Comparison of ENCODE assay signal across 27 mouse cellular contexts in genomic region chr17:13091510-13091909, GRCm38 (mm10). TPM values are rescaled to one million over a fixed set of nuclear protein-coding genes. Genes with fewer than 3 reads are reported as not detected.
A peak's percentile ranks its signal among the peaks of the same experiment; 100 is the strongest.
DNase-seq lines count a peak whose midpoint lies in the region; ATAC-seq lines count a peak whose summit lies in the region.
"Not testable (repeated sequence)": the region's sequence is repeated elsewhere in the genome, so short reads cannot be mapped to it uniquely, and the experiment has no call there.
"Had no signal": no experiment of that assay in that cellular context is flagged by ENCODE, and none has a peak within 500 bp of the region (broad histone marks: within the 10 kb centered on the region; RNA-seq: fewer than 3 reads in every experiment).

No protein-coding gene starts in this region.

- not testable (repeated sequence) for H3K4me1 ChIP-seq in embryonic facial prominence, embryonic 12.5 days; hindbrain, embryonic 11.5 days (replicated peaks; ENCODE audit: control insufficient read depth, insufficient read depth, low read length); limb, embryonic 15.5 days; midbrain, embryonic 13.5 days (replicated peaks)

- H3K36me3 ChIP-seq in embryonic facial prominence, embryonic 12.5 days; hindbrain, embryonic 11.5 days (ENCODE audit: control insufficient read depth, insufficient read depth, low read length); limb, embryonic 15.5 days; midbrain, embryonic 13.5 days: not testable (repeated sequence)

- H3K27ac ChIP-seq in embryonic facial prominence, embryonic 12.5 days; hindbrain, embryonic 11.5 days (ENCODE audit: low read depth, low read length); limb, embryonic 15.5 days; midbrain, embryonic 13.5 days: not testable (repeated sequence)

- not testable (repeated sequence) for DNase-seq in hindbrain, embryonic 11.5 days (ENCODE audit: low spot score)

- not testable (repeated sequence) for H3K9ac ChIP-seq in embryonic facial prominence, embryonic 12.5 days; hindbrain, embryonic 11.5 days (ENCODE audit: low read depth, low read length); limb, embryonic 15.5 days; midbrain, embryonic 13.5 days (replicated peaks)

- ATAC-seq in embryonic facial prominence, embryonic 12.5 days (ENCODE audit: insufficient number of reproducible peaks, insufficient read depth, low FRiP score, low TSS enrichment) = 0 out of 2 replicates have a peak, but pooled peaks have one; percentile 28
- 0 out of 2 replicates have a peak, but pooled peaks have one; percentile 12 for ATAC-seq in granulocyte monocyte progenitor cell, adult 5-6 weeks (replicated peaks; ENCODE audit: poor library complexity, severe bottlenecking)
- peak; percentile 47; the same call in 1 of the 2 replicates for ATAC-seq in hindbrain, embryonic 11.5 days (ENCODE audit: low FRiP score)
- ATAC-seq in limb, embryonic 15.5 days (ENCODE audit: insufficient number of reproducible peaks, low FRiP score, low TSS enrichment, low read depth) = peak; percentile 55; the same call in 1 of the 2 replicates
- ATAC-seq in midbrain, embryonic 13.5 days = peak; percentile 34; the same call in 1 of the 2 replicates
- ATAC-seq in neutrophil, adult 5-6 weeks (ENCODE audit: extremely low read depth, insufficient number of reproducible peaks, low FRiP score, poor library complexity, severe bottlenecking) = peak; percentile 31; the same call in 1 of the 2 replicates

- H3K4me2 ChIP-seq in embryonic facial prominence, embryonic 12.5 days (replicated peaks); hindbrain, embryonic 11.5 days (replicated peaks; ENCODE audit: low read depth, low read length); limb, embryonic 15.5 days; midbrain, embryonic 13.5 days (replicated peaks): not testable (repeated sequence)

- not testable (repeated sequence) for H3K9me3 ChIP-seq in embryonic facial prominence, embryonic 12.5 days; hindbrain, embryonic 11.5 days (ENCODE audit: control insufficient read depth, low read length); limb, embryonic 15.5 days; midbrain, embryonic 13.5 days

- H3K27me3 ChIP-seq in embryonic facial prominence, embryonic 12.5 days; hindbrain, embryonic 11.5 days (ENCODE audit: control insufficient read depth, insufficient read depth, low read length); limb, embryonic 15.5 days; midbrain, embryonic 13.5 days: not testable (repeated sequence)

- no CpG with 5 or more reads among the region's 1 CpGs for WGBS in embryonic facial prominence, embryonic 12.5 days
- WGBS in hindbrain, embryonic 11.5 days = no CpG with 5 or more reads among the region's 1 CpGs
- no CpG with 5 or more reads among the region's 1 CpGs for WGBS in limb, embryonic 15.5 days
- 86% methylated on average over 1 of the region's 1 CpGs for WGBS in midbrain, embryonic 13.5 days

- not testable (repeated sequence) for H3K4me3 ChIP-seq in embryonic facial prominence, embryonic 12.5 days; hindbrain, embryonic 11.5 days (ENCODE audit: low read depth, low read length); limb, embryonic 15.5 days; midbrain, embryonic 13.5 days (replicated peaks)

RNA-seq across cellular contexts. Expression of gene Tcp10b, which starts 30.6 kb away (rescaled TPM):
- not detected in 2 replicates for polyA plus RNA-seq in embryonic facial prominence, embryonic 12.5 days (2016; fragmentation: Nextera tagmentation; extraction: Ambion mirVana)
- total RNA-seq in granulocyte monocyte progenitor cell, adult 5-6 weeks (2014; fragmentation: Nextera tagmentation) = not detected in 2 replicates
- total RNA-seq in granulocyte monocyte progenitor cell, adult 5-6 weeks (2017) = not detected in 2 replicates
- 0.23 TPM in 1 of 2 replicates, not detected in the other for polyA plus RNA-seq in hindbrain, embryonic 11.5 days (2014; fragmentation: Nextera tagmentation; extraction: Ambion mirVana)
- 0.10 TPM in 1 of 2 replicates, not detected in the other for polyA plus RNA-seq in limb, embryonic 15.5 days (2015; fragmentation: Nextera tagmentation; extraction: Ambion mirVana)
- polyA plus RNA-seq in midbrain, embryonic 13.5 days (2015; fragmentation: Nextera tagmentation; extraction: Ambion mirVana) = 0.13 TPM in 1 of 2 replicates, not detected in the other
- not detected in 2 replicates for total RNA-seq in neutrophil, adult 5-6 weeks (2017)
- total RNA-seq: CH12.LX; G1E; heart, adult 18-20 months; hematopoietic stem cell, adult 5-6 weeks; hindbrain, postnatal 0 days had no signal
- polyA plus RNA-seq: embryonic facial prominence, embryonic 13.5 days; forebrain, embryonic 10.5 days; G1E; heart, embryonic 12.5 days; inflammation-experienced regulatory T-cells, adult 6 months had no signal

RNA-seq across cellular contexts. Expression of gene Gpr31b, which starts 39.4 kb away (rescaled TPM):
- polyA plus RNA-seq in embryonic facial prominence, embryonic 12.5 days (2016; fragmentation: Nextera tagmentation; extraction: Ambion mirVana) = not detected in 2 replicates
- total RNA-seq in granulocyte monocyte progenitor cell, adult 5-6 weeks (2014; fragmentation: Nextera tagmentation) = not detected in 2 replicates
- total RNA-seq in granulocyte monocyte progenitor cell, adult 5-6 weeks (2017) = 0.21 and 1.6 TPM in 2 replicates
- 0.25 TPM in 1 of 2 replicates, not detected in the other for polyA plus RNA-seq in hindbrain, embryonic 11.5 days (2014; fragmentation: Nextera tagmentation; extraction: Ambion mirVana)
- polyA plus RNA-seq in limb, embryonic 15.5 days (2015; fragmentation: Nextera tagmentation; extraction: Ambion mirVana) = 0.22 TPM in 1 of 2 replicates, not detected in the other
- polyA plus RNA-seq in midbrain, embryonic 13.5 days (2015; fragmentation: Nextera tagmentation; extraction: Ambion mirVana) = not detected in 2 replicates
- not detected in 2 replicates for total RNA-seq in neutrophil, adult 5-6 weeks (2017)
- total RNA-seq: adrenal gland, postnatal 10 days; gastrocnemius, adult 2 months; gastrocnemius, postnatal 14 days; gastrocnemius, postnatal 4 days; hematopoietic stem cell, adult 5-6 weeks had no signal
- polyA plus RNA-seq: embryonic facial prominence, embryonic 13.5 days; forebrain, embryonic 10.5 days; forebrain, postnatal 0 days; frontal cortex, adult 2 months; G1E; hindbrain, embryonic 13.5 days; hindbrain, postnatal 0 days; inflammation-experienced regulatory T-cells, adult 6 months; intestine, embryonic 16.5 days; Patski had no signal

RNA-seq across cellular contexts. Expression of gene Unc93a, which starts 40.1 kb away (rescaled TPM):
- polyA plus RNA-seq in embryonic facial prominence, embryonic 12.5 days (2016; fragmentation: Nextera tagmentation; extraction: Ambion mirVana) = not detected in 2 replicates
- not detected in 2 replicates for total RNA-seq in granulocyte monocyte progenitor cell, adult 5-6 weeks (2014; fragmentation: Nextera tagmentation)
- total RNA-seq in granulocyte monocyte progenitor cell, adult 5-6 weeks (2017) = not detected in 2 replicates
- polyA plus RNA-seq in hindbrain, embryonic 11.5 days (2014; fragmentation: Nextera tagmentation; extraction: Ambion mirVana) = not detected in 2 replicates
- 0.08 and 0.14 TPM in 2 replicates for polyA plus RNA-seq in limb, embryonic 15.5 days (2015; fragmentation: Nextera tagmentation; extraction: Ambion mirVana)
- polyA plus RNA-seq in midbrain, embryonic 13.5 days (2015; fragmentation: Nextera tagmentation; extraction: Ambion mirVana) = 0.07 TPM in 1 of 2 replicates, not detected in the other
- 0.61 and 1.2 TPM in 2 replicates for total RNA-seq in neutrophil, adult 5-6 weeks (2017)
- total RNA-seq: gastrocnemius, adult 2 months; gastrocnemius, postnatal 14 days; heart, adult 18-20 months; heart, postnatal 25 days; hematopoietic stem cell, adult 5-6 weeks; hindbrain, postnatal 0 days had no signal
- polyA plus RNA-seq: embryonic facial prominence, embryonic 13.5 days; forebrain, embryonic 10.5 days; forebrain, embryonic 14.5 days; G1E; heart, embryonic 12.5 days; heart, embryonic 16.5 days; hindbrain, embryonic 13.5 days; inflammation-experienced regulatory T-cells, adult 6 months; intestine, embryonic 16.5 days had no signal
